23 mouse cellular contexts compared by ENCODE assay signal in the genomic region with DNA sequence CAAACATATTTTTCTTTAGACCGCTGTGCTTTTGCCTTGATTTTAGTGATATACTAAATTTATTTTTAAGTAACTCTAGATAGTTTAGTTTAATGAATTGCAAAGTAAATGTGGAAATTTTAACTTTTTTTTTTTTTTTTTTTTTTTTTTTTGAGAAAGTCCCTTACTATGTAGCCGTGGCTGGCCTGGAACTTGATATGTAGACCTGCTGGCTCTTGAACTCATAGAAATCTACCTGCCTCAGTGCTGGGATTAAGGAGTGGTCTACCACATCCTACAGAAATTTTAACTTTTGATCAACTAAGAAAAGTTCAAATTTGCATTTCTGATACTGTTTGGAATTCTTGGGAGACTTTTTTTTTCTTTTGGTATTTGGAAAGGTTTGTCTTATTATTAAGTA. TPM values are rescaled to one million over a fixed set of nuclear protein-coding genes. Genes with fewer than 3 reads are reported as not detected.
A peak's percentile ranks its signal among the peaks of the same experiment; 100 is the strongest.
DNase-seq lines count a peak whose midpoint lies in the region; ATAC-seq and TF ChIP-seq lines count a peak whose summit lies in the region.
"Had no signal": no experiment of that assay in that cellular context is flagged by ENCODE, and none has a peak within 500 bp of the region (broad histone marks: within the 10 kb centered on the region; RNA-seq: fewer than 3 reads in every experiment).

No protein-coding gene starts in this region.

- TF ChIP-seq CTCF in CH12.LX (conservative IDR thresholded peaks at IDR 0.05 in 1 of 2, IDR thresholded peaks at IDR 0.05 in 1 of 2; ENCODE audit: low read depth in 2 of 2, low read length in 2 of 2): no peak
- TF ChIP-seq CTCF in MEL (IDR thresholded peaks at IDR 0.05 in 2 of 3, conservative IDR thresholded peaks at IDR 0.05 in 1 of 3; ENCODE audit: control insufficient read depth in 1 of 3, insufficient read depth in 1 of 3, low read depth in 2 of 3, low read length in 3 of 3, poor library complexity in 1 of 3, severe bottlenecking in 1 of 3): no peak
- no peak for TF ChIP-seq CTCF in stomach, postnatal 0 days (IDR thresholded peaks at IDR 0.05; ENCODE audit: low read depth)

- in situ Hi-C loops in CH12.LX (cut with MboI; ENCODE audit: low pct_ligation_motif_present, low pct_unique_long_range_greater_than_20kb, low sequenced_read_pairs) (no loop called here), ES-E14 (cut with MboI; ENCODE audit: low sequenced_read_pairs in 2 of 2, unreplicated experiment in 2 of 2) (no loop called here)

- no peaks in the 10 kb centered on the region for H3K9me3 ChIP-seq in CH12.LX (replicated peaks; ENCODE audit: low read length)
- no peaks in the 10 kb centered on the region for H3K9me3 ChIP-seq in ES-E14 (ENCODE audit: control insufficient read depth, insufficient read depth, low read depth, low read length)
- H3K9me3 ChIP-seq in MEL (replicated peaks; ENCODE audit: insufficient read depth, low read length): no peaks in the 10 kb centered on the region
- H3K9me3 ChIP-seq in stomach, postnatal 0 days (ENCODE audit: control insufficient read depth, low read length): no peaks in the 10 kb centered on the region
- H3K9me3 ChIP-seq: G1E had no signal

- peaks cover 0 to 10% of the 10 kb centered on the region in 2 experiments for H3K36me3 ChIP-seq in CH12.LX (replicated peaks in 1 of 2; ENCODE audit: control insufficient read depth in 1 of 2, insufficient read depth in 1 of 2, low read length in 1 of 2)
- H3K36me3 ChIP-seq in ES-E14 (ENCODE audit: control insufficient read depth, insufficient read depth, low read length, poor library complexity, severe bottlenecking): no peaks in the 10 kb centered on the region; the same call in 1 of the 2 replicates
- no peaks in the 10 kb centered on the region for H3K36me3 ChIP-seq in MEL (ENCODE audit: control insufficient read depth in 1 of 2, insufficient read depth in 2 of 2, low read length in 2 of 2)
- H3K36me3 ChIP-seq in stomach, postnatal 0 days (ENCODE audit: control insufficient read depth, insufficient read depth, low read length): no peaks in the 10 kb centered on the region

- TF ChIP-seq RAD21 in CH12.LX (IDR thresholded peaks at IDR 0.05; ENCODE audit: low read depth, low read length) (no peak), MEL (IDR thresholded peaks at IDR 0.05; ENCODE audit: low read depth, low read length) (no peak)

- no peaks in the 10 kb centered on the region for H3K27me3 ChIP-seq in CH12.LX (replicated peaks)
- H3K27me3 ChIP-seq in MEL (ENCODE audit: control insufficient read depth in 1 of 2, insufficient read depth in 2 of 2, low read length in 2 of 2): no peaks in the 10 kb centered on the region
- H3K27me3 ChIP-seq in stomach, postnatal 0 days (ENCODE audit: control insufficient read depth, insufficient read depth, low read length): no peaks in the 10 kb centered on the region
- H3K27me3 ChIP-seq: Patski had no signal

- TF ChIP-seq POLR2A in CH12.LX (IDR thresholded peaks at IDR 0.05; ENCODE audit: low read depth, low read length) (no peak), MEL (IDR thresholded peaks at IDR 0.05; ENCODE audit: control insufficient read depth in 1 of 2, insufficient read depth in 1 of 2, low read depth in 1 of 2, low read length in 2 of 2, poor library complexity in 1 of 2) (no peak)

- peaks cover 5 to 30% of the 10 kb centered on the region in 2 experiments; a peak in 3 of 4 replicates for H3K4me1 ChIP-seq in CH12.LX (ENCODE audit: control insufficient read depth in 1 of 2, insufficient read depth in 2 of 2)
- no peaks in the 10 kb centered on the region for H3K4me1 ChIP-seq in ES-E14 (ENCODE audit: control insufficient read depth in 2 of 2, insufficient read depth in 2 of 2, low read length in 2 of 2, poor library complexity in 1 of 2)
- H3K4me1 ChIP-seq in MEL (ENCODE audit: control insufficient read depth in 1 of 2, insufficient read depth in 2 of 2, low read length in 2 of 2): no peaks in the 10 kb centered on the region
- no peaks in the 10 kb centered on the region for H3K4me1 ChIP-seq in stomach, postnatal 0 days (replicated peaks; ENCODE audit: control insufficient read depth, insufficient read depth)

- no peak overlapping the region for H3K4me2 ChIP-seq in CH12.LX (ENCODE audit: insufficient read depth, low read depth, poor library complexity, severe bottlenecking)
- no peak overlapping the region for H3K4me2 ChIP-seq in stomach, postnatal 0 days (replicated peaks; ENCODE audit: low read depth)

- dilution Hi-C loops in CH12.LX (cut with MboI; ENCODE audit: extremely low pct_ligation_motif_present, extremely low pct_unique_long_range_greater_than_20kb, low sequenced_read_pairs): no loop called here

- H3K27ac ChIP-seq in CH12.LX (ENCODE audit: insufficient read depth, low read depth): no peak overlapping the region
- H3K27ac ChIP-seq in ES-E14 (ENCODE audit: insufficient read depth, low read depth, low read length, poor library complexity, severe bottlenecking): no peak overlapping the region
- H3K27ac ChIP-seq in MEL (ENCODE audit: control insufficient read depth, low read depth, low read length): no peak overlapping the region
- no peak overlapping the region for H3K27ac ChIP-seq in stomach, postnatal 0 days (replicated peaks)

- H3K79me2 ChIP-seq in CH12.LX (replicated peaks; ENCODE audit: control insufficient read depth, extremely low read depth, insufficient read depth, poor library complexity, severe bottlenecking) (peaks cover 34% of the 10 kb centered on the region), MEL (ENCODE audit: control insufficient read depth, insufficient read depth, low read length, poor library complexity) (peaks cover 34% of the 10 kb centered on the region)

- H3K9ac ChIP-seq in CH12.LX (ENCODE audit: insufficient read depth, low read depth) (no peak overlapping the region), ES-E14 (ENCODE audit: insufficient read depth, low read depth, low read length, poor library complexity, severe bottlenecking) (no peak overlapping the region), MEL (ENCODE audit: control insufficient read depth, low read depth, low read length, poor library complexity, severe bottlenecking) (no peak overlapping the region)
- no peak overlapping the region for H3K9ac ChIP-seq in stomach, postnatal 0 days (ENCODE audit: low read length)

- TF ChIP-seq EP300 in CH12.LX (IDR thresholded peaks at IDR 0.05; ENCODE audit: low read length): no peak
- no peak for TF ChIP-seq EP300 in MEL (IDR thresholded peaks at IDR 0.05; ENCODE audit: low read depth in 1 of 2, low read length in 2 of 2)
- TF ChIP-seq EP300 in stomach, postnatal 0 days (optimal IDR thresholded peaks at IDR 0.05): no peak

- H3K4me3 ChIP-seq in CH12.LX (replicated peaks in 1 of 3; ENCODE audit: low read depth in 2 of 3, low read length in 2 of 3, poor library complexity in 1 of 3) (no peak overlapping the region), ES-E14 (ENCODE audit: insufficient read depth in 1 of 2, low read depth in 1 of 2, low read length in 2 of 2, poor library complexity in 1 of 2, severe bottlenecking in 1 of 2) (no peak overlapping the region), MEL (ENCODE audit: control insufficient read depth in 1 of 2, insufficient read depth in 1 of 2, low read depth in 2 of 2, low read length in 2 of 2) (no peak overlapping the region)
- H3K4me3 ChIP-seq in stomach, postnatal 0 days (ENCODE audit: low read depth, low read length): no peak overlapping the region

- DNase-seq in CH12.LX (ENCODE audit: extremely low read depth) (no peak), ES-E14 (ENCODE audit: low read depth, low spot score) (no peak), MEL (ENCODE audit: low read depth, low spot score) (no peak)
- DNase-seq in lung, postnatal 4 days: no peak
- no peak for DNase-seq in gastrocnemius, postnatal 10 days
- DNase-seq in stomach, postnatal 0 days (ENCODE audit: low spot score): no peak
- DNase-seq: adrenal gland, adult 2 months; adrenal gland, adult 8-10 months; adrenal gland, postnatal 10 days; adrenal gland, postnatal 14 days; adrenal gland, postnatal 25 days; adrenal gland, postnatal 36 days; B cell, adult 2 months; cerebellum, adult 11 months; cerebellum, adult 11-12 months; cerebellum, adult 18-20 months; cerebellum, adult 2 months; cerebellum, adult 8-10 months; cerebellum, adult 9-10 months had no signal

- 87% methylated on average over 2 of the region's 2 CpGs for WGBS in stomach, postnatal 0 days

- no peak for ATAC-seq in stomach, postnatal 0 days (ENCODE audit: low FRiP score, low TSS enrichment)
- ATAC-seq: activated CD4-positive, CD25-positive, alpha-beta regulatory T cell, adult 4 months; CD4-positive, CD25-positive, alpha-beta regulatory T cell, adult 4 months; Patski had no signal

TF ChIP-seq in CH12.LX, 34 proteins besides CTCF, POLR2A, EP300 and RAD21:
- TF ChIP-seq UBTF (IDR thresholded peaks at IDR 0.05; ENCODE audit: low read depth, low read length) (no peak), ZNF384 (IDR thresholded peaks at IDR 0.05; ENCODE audit: low read depth, low read length) (peak; percentile 55)

TF ChIP-seq in ES-E14, 5 proteins besides CTCF, POLR2A, EP300 and RAD21:
- TF ChIP-seq MAFK (IDR thresholded peaks at IDR 0.05; ENCODE audit: insufficient read depth, low read depth, low read length) (no peak), ZNF384 (IDR thresholded peaks at IDR 0.05; ENCODE audit: low read depth, low read length) (peak; percentile 68; the same call in 1 of the 2 replicates)
TF ChIP-seq in ES-E14: peak in this region for 1.

TF ChIP-seq in MEL, 35 proteins besides CTCF, POLR2A, EP300 and RAD21:
- TF ChIP-seq ZKSCAN1 (IDR thresholded peaks at IDR 0.05; ENCODE audit: low read depth, low read length) (no peak), ZNF384 (IDR thresholded peaks at IDR 0.05; ENCODE audit: low read depth, low read length) (peak; percentile 69), HCFC1 (IDR thresholded peaks at IDR 0.05; ENCODE audit: low read depth, low read length) (no peak)

RNA-seq across cellular contexts. Expression of gene Nrf1, which starts 17.6 kb away (rescaled TPM):
- total RNA-seq in CH12.LX (2012; rRNA removed) (51.3 and 58.8 TPM in 2 replicates), CH12.LX (2014; rRNA removed) (62.9 and 74.6 TPM in 2 replicates), ES-E14 (2012; rRNA removed) (81.6 and 86.5 TPM in 2 replicates), MEL (2012; rRNA removed) (60.4 and 65.2 TPM in 2 replicates)
- polyA plus RNA-seq in CH12.LX (2012; ENCODE audit: insufficient read length, low read depth) (41.3 and 43.6 TPM in 2 replicates), MEL (2012; ENCODE audit: insufficient read depth in 1 of 2, insufficient read length in 2 of 2, low read depth in 1 of 2, low replicate concordance in 2 of 2, missing spikeins in 1 of 2) (10 to 100 TPM; 56.5 to 93.7 TPM)
- total RNA-seq in gastrocnemius, postnatal 10 days (2021): 10 to 100 TPM; 13.8 to 19.4 TPM
- polyA plus RNA-seq in stomach, postnatal 0 days (2015; fragmentation: Nextera tagmentation; extraction: Ambion mirVana): 15.1 and 16.7 TPM in 2 replicates

Comparison
In these comparisons a context has a peak if more than half of its experiments do, and no peak if none do; other contexts are left out.
1. Of the 35 proteins assayed by ChIP-seq in both MEL and CH12.LX: peak only in MEL: none; only in CH12.LX: none; in both: ZNF384; in neither: 34.